Mouse (Mus musculus) T-helper 1 cell (primary cell): ENCODE results near the gene Fam83f.

ENCODE experiments used
- in situ Hi-C: fragments of 300-600 bp; cut with MboI, MseI; formaldehyde crosslinking; loops from one replicate; pipeline ENCODE4 v1.15.1; 2025; ENCODE audit warnings: high pct_unique_total_duplicates

Fam83f gene

GRCm38 (mm10) chr15:80671295-80672252 lies at the start of gene Fam83f:
Gene Fam83f (plus strand): TSS chr15:80671847.
- in situ Hi-C loops: no loop called here

DNA sequence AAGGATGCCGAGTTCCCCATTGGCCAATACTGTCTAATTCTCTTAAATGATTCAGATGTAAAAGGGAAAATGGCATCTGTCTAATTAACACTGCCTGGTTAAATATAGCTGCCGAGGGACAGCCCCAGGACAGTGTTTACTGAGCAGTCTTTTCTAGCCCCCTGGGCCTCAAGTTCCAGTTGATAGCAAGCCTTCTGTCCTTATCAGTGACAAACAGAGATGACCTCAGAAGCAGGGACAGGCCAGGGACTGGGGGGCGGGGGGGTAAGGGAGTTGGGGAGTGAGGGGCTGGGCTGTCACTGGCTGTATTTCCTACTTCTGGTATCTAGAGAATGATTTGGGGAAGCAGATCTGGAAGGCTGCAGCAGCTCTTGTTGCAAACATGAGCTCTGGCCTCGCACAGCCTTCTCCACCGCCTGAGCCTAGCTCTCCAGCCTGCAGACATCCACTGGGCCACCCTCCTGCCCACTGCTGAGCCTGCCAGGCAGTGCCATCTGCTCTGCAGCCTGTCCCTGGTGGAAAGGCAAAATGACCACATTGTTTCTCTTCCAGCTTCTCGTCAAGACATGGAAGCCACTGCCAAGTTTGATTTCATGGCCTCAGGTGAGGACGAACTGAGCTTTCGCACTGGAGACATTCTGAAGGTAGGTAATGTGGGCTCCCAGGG lies 48.3 kb upstream of the Fam83f start:
- in situ Hi-C loops: no loop called here

- in situ Hi-C loops: no loop called here
Observed at GRCm38 (mm10) chr15:80626472-80626871, 45.2 kb upstream of the Fam83f start.

- in situ Hi-C loops: loop anchor here (5.0 kb wide), 1 partner anchor 67 kb away; no protein-coding TSS in a partner anchor
Observed at GRCm38 (mm10) chr15:80630147-80630546, 41.5 kb upstream of the Fam83f start.

DNA sequence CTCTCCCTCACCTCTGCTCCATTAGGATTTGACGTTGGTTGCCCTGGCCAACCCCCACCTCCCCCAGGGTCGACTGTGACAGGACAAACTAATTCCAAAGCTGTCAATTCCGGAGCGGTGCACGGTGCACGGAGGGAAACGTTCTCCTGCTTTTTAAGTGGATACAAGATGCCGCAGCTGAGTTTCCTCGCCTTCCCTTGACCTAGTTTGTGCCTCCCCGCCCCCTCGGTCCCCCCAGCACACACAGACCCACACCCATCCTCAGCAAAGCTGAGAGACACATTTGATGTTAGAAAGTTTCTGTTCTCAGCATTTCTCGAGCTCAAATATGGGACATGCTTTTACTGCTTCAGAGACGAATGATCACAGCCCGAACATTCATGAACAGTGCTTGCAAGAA lies 40.9 kb upstream of the Fam83f start:
- in situ Hi-C loops: loop anchor here (5.0 kb wide), 1 partner anchor 67 kb away; no protein-coding TSS in a partner anchor

DNA sequence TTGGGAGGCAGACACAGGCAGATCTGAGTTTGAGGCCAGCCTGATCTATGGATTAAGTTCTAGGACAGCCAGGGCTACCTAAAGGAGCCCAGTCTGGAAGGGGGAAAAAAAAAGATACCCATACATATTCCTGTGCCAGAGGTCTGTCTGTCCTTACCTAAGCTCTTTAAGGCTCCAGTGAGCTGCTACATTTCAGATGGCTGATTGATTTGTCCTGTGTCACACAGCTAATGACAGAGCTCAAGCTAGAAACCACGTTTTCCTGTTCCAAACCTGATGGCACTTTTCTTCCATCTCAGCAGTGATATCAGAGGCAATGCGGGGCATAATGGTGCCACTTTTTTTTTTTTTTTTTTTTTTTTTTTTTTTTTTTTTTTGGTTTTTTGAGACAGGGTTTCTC lies 40.3 kb upstream of the Fam83f start:
- in situ Hi-C loops: loop anchor here (5.0 kb wide), 1 partner anchor 66 kb away; no protein-coding TSS in a partner anchor

GRCm38 (mm10) chr15:80632280-80632893 lies 39.3 kb upstream of the Fam83f start:
- in situ Hi-C loops: loop anchor here (5.0 kb wide), 1 partner anchor 65 kb away; no protein-coding TSS in a partner anchor

- in situ Hi-C loops: loop anchor here (5.0 kb wide), 1 partner anchor 63 kb away; no protein-coding TSS in a partner anchor
Observed at GRCm38 (mm10) chr15:80634391-80635193, 37.1 kb upstream of the Fam83f start.

DNA sequence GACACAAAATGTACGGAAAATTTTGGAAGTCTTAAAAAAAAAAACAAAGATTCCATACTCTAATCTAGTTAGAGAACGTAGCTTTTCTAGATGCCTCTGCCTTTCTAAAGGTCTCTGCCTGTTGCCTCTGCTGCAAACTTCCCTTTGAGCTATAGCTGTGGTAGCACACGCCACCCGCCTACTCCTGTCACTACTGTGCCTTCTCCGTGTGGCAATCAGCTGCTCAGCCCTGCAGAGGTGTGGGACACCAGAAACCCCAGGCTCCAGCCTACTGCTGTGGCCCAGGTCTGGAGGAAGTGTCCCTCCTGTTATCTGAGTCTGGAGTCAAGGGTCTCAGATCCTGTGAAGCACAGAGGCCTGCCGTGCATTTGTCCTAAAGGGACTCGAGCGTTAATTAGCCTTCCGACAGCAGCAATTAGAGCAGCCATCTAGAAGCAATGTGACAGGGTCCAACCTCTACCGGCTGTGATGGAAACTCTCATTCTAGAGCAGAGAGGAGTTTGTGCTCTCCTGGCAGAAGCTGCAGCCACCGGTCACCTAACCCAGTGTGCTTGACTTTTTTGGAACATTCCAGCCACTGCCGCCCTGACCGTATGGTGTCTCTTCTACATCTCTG lies 34.8 kb upstream of the Fam83f start:
- in situ Hi-C loops: no loop called here

DNA sequence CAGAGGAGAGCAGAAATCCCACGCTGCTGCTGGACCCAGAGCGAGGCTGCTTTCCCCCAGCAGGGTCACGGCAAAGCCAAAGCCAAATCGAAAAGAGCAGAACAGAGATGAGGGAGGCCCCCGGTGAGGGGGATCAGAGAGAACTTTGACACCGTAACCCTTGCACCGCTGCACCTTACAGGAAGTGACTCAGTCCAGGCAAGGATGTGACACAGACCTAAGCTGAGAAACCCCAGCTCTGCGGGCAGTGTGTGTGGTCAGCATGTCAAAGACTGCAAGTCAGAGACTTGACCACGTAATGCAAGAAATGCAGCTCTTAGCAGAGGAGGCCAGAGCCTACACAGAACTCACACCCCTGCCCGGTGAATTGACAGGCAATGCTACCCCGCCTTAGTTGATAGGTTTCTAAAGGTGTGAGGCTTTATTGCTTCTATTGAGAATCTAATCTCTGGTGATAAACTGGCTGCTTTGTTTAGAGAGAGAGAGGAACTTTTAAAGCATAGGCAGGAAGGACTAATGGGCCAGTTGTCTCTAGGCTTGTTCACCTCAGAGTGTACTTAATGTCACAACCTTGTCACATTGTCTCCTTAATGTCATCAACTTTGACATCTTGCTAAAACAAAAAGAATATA lies 32.5 kb upstream of the Fam83f start:
- in situ Hi-C loops: no loop called here

DNA sequence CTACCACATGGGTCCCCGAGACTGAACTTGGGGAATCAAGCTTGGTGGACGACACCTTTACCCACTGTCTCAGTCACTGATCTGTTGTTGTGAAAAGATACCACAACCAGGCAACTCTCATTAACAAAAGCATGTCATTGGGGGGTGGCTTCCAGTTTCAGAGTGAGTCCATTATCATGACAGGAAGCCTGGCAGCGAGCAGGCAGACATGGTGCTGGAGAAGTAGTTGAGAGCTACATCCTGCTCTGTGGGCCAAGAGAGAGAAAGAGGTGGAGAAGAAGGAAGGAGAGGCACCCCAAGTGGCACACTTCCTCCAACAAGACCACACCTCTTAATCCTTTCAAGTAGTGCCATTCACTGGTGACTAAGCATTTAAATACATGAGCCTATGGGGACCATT lies 31.8 kb upstream of the Fam83f start:
- in situ Hi-C loops: no loop called here

DNA sequence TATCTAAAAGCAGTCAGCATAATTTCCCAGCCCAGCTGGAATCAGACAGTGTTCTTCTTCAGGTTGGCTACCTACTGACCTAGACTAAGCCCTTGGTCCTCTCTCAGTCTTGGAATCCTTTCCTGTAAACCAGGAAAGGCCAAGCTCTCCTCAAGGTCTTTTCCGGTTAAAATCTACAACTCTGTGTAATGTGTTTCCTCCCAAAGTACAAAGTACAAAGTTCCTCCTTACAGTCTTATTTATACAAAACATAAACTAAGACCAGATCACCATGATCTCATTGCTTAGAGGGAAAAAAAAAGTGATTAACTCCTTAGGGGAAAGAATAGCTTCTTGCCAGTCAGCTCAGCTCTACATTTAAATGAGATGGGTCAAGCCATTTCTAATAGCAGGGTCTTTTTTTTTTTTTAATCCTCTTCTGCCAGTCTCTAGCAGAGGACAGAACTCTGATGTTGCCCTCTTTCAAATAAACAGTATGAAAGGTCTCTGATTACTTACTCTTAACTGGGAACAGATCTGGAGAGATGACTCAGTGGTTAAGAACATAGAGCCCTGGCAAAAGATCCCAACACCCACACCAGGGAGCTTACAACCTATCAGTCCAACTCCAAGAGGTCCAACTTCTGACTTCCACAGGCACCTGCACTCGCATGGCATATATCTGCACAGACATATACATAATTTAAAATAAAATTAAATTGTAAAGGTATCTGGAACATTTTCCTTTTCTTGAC lies 29.8 kb upstream of the Fam83f start:
- in situ Hi-C loops: no loop called here

DNA sequence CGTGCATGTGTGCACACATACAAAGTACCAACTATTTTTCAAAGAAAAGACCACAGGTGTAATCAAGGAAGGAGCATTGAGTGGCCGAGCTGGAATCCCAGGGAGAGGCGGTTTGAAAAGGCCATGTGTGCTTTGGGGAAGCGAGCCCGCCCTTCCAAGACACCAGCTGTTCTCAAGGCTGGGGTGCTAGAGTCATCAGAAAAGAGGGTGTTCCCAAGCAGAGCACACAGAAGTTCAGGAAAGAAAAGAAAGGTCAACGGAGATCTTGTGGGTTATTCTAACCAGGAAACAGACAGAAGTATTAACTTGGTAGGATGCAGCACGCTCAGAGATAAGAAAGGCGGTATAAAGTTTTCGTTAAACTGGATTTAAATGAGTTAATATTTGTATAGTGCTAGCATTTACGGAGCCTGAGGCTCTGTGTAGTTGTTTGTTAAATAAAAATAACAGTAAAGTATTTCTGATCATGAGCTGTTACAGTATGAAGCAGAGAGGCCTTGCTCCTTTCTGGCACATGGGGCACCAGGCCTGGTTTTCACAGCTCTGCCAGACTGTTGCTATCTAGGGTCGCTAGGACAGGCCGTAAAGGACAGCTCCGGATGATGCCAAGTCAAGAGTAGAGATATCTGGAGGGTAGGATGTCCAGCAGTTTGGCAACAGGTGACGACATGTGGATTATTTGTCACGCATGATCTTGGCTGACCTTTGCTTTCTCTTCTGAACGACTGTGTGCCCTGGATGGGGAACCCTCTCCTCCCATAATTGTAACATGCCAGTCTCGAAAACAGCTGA lies 26.4 kb upstream of the Fam83f start:
- in situ Hi-C loops: loop anchor here (5.0 kb wide), 1 partner anchor 37 kb away; no protein-coding TSS in a partner anchor

DNA sequence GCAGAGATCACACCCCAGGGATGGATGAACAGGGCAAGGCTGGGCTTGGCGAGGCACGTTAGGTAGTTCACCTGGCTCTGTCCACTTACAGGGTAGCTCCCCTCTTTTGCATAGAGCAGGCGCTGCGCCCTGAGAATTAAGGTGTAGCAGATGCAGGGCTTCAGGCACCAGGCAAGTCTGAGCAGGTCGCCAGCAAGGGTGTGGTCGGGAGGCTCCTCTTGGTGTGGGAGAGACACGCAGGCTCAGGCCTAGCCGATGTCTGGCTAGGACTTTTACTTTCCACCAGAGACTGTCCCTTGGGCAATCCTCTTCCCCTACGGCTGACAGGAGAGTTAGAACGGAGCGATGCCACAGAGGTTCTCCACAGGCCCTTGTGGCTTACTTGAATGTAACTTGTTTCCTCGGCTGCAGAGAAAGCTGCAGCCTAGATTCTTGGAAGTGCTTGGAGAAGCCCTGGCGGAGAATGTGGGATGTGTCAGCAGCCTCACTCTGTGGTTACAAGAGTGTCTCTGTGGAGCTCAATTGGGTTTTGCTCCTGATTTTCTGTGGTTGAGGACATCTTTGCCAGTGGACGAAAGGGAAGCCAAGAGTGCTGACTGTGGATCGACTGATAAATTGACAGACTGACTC lies 22.6 kb upstream of the Fam83f start:
- in situ Hi-C loops: loop anchor here (5.0 kb wide), 1 partner anchor 33 kb away; no protein-coding TSS in a partner anchor

GRCm38 (mm10) chr15:80650412-80650811 lies 21.2 kb upstream of the Fam83f start:
- in situ Hi-C loops: no loop called here

- in situ Hi-C loops: no loop called here
Observed at GRCm38 (mm10) chr15:80653865-80654264, 17.8 kb upstream of the Fam83f start.

GRCm38 (mm10) chr15:80658815-80659471 lies 12.7 kb upstream of the Fam83f start:
- in situ Hi-C loops: no loop called here

GRCm38 (mm10) chr15:80660963-80661362 lies 10.7 kb upstream of the Fam83f start:
- in situ Hi-C loops: no loop called here
